Mouse (Mus musculus) lung, embryonic 14.5 days (tissue): ENCODE results near the gene Adarb2. TPM values are rescaled to one million over a fixed set of nuclear protein-coding genes. Genes with fewer than 3 reads are reported as not detected.

Experiments used
- ATAC-seq: fragments of 200-750 bp; cut with Nextera tagmentation; 2 replicates; pipeline ENCODE4 v1.8.0; 2017; ENCODE audit warnings: mild to moderate bottlenecking, moderate TSS enrichment, moderate library complexity; ENCODE audit not compliant: insufficient read depth
- DNase-seq: peaks from one replicate; pipeline ENCODE4 v3.0.0-alpha.2; 2015
- H3K27ac ChIP-seq: fragments of 300-500 bp; sonication (generic); 2 replicates; pipeline ENCODE4 v1.5.1; 2014; ENCODE audit warnings: low read depth, mild to moderate bottlenecking, moderate library complexity
- H3K27me3 ChIP-seq: fragments of 300-500 bp; sonication (generic); 2 replicates; pipeline ENCODE4 v1.6.1; 2014; ENCODE audit warnings: low read length, control low read depth; ENCODE audit not compliant: insufficient read depth
- H3K36me3 ChIP-seq: fragments of 300-500 bp; sonication (generic); 2 replicates; pipeline ENCODE4 v1.6.1; 2014; ENCODE audit warnings: control low read depth; ENCODE audit not compliant: insufficient read depth
- H3K4me1 ChIP-seq: fragments of 300-500 bp; sonication (generic); 2 replicates; pipeline ENCODE4 v1.6.1; 2014; ENCODE audit warnings: antibody characterized with exemption, control low read depth; ENCODE audit not compliant: insufficient read depth
- H3K4me2 ChIP-seq: fragments of 300-500 bp; sonication (generic); 2 replicates; pipeline ENCODE4 v1.6.1; 2014; ENCODE audit warnings: mild to moderate bottlenecking
- H3K4me3 ChIP-seq: fragments of 300-500 bp; sonication (generic); 2 replicates; pipeline ENCODE4 v1.5.1; 2014; ENCODE audit warnings: low read depth, low read length
- H3K9ac ChIP-seq: fragments of 300-500 bp; sonication (generic); 2 replicates; pipeline ENCODE4 v1.6.1; 2014
- H3K9me3 ChIP-seq: fragments of 300-500 bp; sonication (generic); 2 replicates; pipeline ENCODE4 v1.6.1; 2016; ENCODE audit warnings: low read depth, low read length, control low read depth
- CTCF ChIP-seq: IDR thresholded peaks from 2 replicates; pipeline ENCODE4 v1.5.1; 2016; ENCODE audit warnings: antibody characterized with exemption, low read depth
- WGBS: fragments of 180-500 bp; shearing (Covaris S2); extraction: QIAGEN DNeasy Blood & Tissue Kit; methylation state at CpG from one replicate; pipeline ENCODE4 v1.1.7; 2014; 5-methylcytosine and 5-hydroxymethylcytosine counted together
- polyA plus RNA-seq: library from polyadenylated mRNA; unstranded; fragments of >200 nt; fragmentation: Nextera tagmentation; extraction: Ambion mirVana; gene quantifications from 2 replicates; pipeline ENCODE4 v1.2.1, GENCODE M21; 2014

Adarb2 gene
- polyA plus RNA-seq, 1 experiment from 2014 or later, result 0.24 TPM

DNA sequence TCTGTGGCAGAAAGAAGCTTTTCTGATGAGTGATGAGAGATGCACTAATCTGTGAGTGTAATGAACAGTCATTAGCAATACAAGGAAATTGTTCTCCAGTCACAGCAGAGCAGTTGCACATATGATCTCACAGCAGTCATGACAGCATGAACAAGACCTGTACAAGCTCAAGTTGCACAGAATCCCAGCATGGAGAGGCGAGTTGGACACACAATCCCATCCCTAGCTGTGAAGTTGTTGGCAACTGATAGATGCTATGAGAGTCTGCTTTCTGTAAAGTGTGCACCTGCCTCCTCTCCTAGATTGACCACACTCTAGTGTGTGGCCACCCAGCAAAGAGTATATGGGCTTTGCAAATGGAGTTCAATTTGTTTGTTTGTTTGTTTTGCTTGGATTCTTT lies 36.2 kb downstream of the Adarb2 start:
- H3K27me3 ChIP-seq, result no peaks in the 10 kb centered on the region
- TF ChIP-seq CTCF, result no peak
- no peaks in the 10 kb centered on the region for H3K9me3 ChIP-seq
- no peak overlapping the region for H3K4me2 ChIP-seq
- no peaks in the 10 kb centered on the region for H3K36me3 ChIP-seq
- H3K27ac ChIP-seq, result no peak overlapping the region
- no peak overlapping the region for H3K4me3 ChIP-seq
- WGBS, result 41% methylated on average over 1 of the region's 1 CpGs
- no peak overlapping the region for H3K9ac ChIP-seq
- DNase-seq (no peak), ATAC-seq (no peak)
- no peaks in the 10 kb centered on the region for H3K4me1 ChIP-seq

DNA sequence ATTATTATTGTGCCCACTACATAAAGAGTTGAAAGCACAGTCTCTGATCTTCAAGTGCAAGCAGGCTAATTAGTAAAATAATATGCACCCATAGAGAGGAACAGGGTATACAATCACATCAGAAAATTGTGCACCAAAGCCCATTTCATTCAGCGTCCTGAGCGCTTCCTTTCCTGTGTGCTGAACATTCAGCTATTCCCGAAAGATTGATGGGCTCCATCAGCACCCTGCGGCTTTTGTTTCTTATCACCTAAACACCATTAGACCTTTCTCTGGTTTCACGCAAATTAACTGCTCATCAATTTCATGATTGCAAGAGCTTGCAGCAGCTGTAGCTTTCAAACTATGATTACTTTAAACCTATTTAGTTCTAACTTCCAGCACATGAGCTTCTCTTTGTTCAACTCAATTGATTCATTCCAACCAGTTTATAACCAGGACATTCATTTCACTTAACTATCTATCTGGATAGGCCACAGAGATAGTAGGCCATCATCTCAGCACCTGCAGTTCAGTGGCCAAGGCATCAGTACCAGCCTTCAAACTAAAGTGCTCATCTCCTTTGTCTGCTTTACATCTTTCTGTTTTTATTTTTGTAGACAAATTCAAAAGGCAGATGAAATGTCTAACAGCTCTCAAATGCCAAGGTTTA lies 45.5 kb downstream of the Adarb2 start:
- Histone ChIP-seq H3K36me3 (no peaks in the 10 kb centered on the region), H3K9ac (no peak overlapping the region), H3K27ac (no peak overlapping the region), H3K27me3 (no peaks in the 10 kb centered on the region), H3K4me3 (no peak overlapping the region), H3K9me3 (no peaks in the 10 kb centered on the region), H3K4me1 (no peaks in the 10 kb centered on the region), H3K4me2 (no peak overlapping the region)
- no peak for TF ChIP-seq CTCF
- ATAC-seq, result no peak
- WGBS, result 20% methylated on average over 5 of the region's 5 CpGs
- no peak for DNase-seq

DNA sequence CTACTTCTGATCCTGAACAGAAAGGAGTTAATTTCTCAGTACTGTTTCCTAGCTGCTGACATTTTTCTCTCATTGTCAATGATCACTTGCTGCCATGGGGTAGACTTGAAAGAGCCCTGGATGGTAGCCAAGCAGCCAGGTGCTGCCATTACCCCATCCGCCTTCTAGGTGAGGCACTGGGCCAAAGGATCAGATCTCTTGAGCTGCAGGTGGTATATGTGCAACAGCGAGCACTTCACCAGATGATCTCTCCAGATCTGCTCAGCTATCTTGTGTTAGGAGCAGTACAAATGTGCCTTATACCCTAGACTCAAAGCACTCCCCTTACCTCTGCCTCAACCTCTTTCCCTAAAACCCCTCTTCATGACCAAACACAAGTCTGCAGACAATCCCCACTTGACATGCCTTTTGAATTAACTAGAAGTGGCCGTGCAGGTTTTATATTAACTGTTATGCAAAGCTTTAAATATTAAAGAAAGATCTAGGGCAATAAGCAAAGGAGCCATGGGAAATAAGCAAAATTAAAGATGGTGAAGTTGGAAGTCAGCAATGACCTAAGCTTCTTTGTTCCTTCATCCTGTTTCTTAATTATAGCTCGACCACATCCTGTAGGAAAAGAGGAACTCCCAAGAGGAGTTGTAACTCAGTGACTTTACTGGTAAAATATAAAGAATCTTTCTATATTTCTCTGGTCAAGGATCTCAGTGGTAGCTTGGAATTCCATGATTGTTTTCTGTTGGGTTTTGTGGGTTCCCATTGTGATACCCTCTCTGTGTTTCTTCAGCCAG lies 69.7 kb downstream of the Adarb2 start:
- no peak for TF ChIP-seq CTCF
- Histone ChIP-seq H3K36me3 (no peaks in the 10 kb centered on the region), H3K4me3 (no peak overlapping the region), H3K27me3 (no peaks in the 10 kb centered on the region), H3K4me1 (no peaks in the 10 kb centered on the region), H3K27ac (no peak overlapping the region), H3K4me2 (no peak overlapping the region), H3K9me3 (no peaks in the 10 kb centered on the region), H3K9ac (no peak overlapping the region)
- WGBS, result 61% methylated on average over 4 of the region's 4 CpGs
- peak; percentile 29 for DNase-seq
- ATAC-seq, result peak; percentile 70; the same call in 1 of the 2 replicates

DNA sequence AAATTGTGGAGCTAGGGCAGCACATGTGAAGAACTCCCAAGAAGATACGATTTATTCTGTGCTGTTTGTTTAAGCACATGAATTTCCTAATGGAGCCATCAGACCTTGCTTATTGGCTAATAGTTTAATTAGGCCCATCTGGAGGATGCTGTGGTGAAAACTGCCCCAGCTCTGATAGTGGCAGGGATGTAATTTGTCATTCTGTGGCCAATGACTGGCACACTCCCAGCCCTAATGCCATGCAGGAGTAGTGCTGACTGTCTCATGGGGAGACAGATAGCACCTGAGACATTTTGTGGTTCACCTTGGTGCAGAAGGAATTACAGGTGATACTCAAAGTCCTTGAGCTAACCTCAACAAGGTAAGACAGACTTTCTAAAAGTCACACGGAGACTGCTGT lies 80.5 kb downstream of the Adarb2 start:
- 64% methylated on average over 2 of the region's 2 CpGs for WGBS
- Histone ChIP-seq H3K4me2 (no peak overlapping the region), H3K4me1 (no peaks in the 10 kb centered on the region), H3K27ac (no peak overlapping the region), H3K4me3 (no peak overlapping the region), H3K9ac (no peak overlapping the region), H3K27me3 (no peaks in the 10 kb centered on the region), H3K36me3 (no peaks in the 10 kb centered on the region), H3K9me3 (no peaks in the 10 kb centered on the region)
- DNase-seq (no peak), ATAC-seq (no peak)
- no peak for TF ChIP-seq CTCF

DNA sequence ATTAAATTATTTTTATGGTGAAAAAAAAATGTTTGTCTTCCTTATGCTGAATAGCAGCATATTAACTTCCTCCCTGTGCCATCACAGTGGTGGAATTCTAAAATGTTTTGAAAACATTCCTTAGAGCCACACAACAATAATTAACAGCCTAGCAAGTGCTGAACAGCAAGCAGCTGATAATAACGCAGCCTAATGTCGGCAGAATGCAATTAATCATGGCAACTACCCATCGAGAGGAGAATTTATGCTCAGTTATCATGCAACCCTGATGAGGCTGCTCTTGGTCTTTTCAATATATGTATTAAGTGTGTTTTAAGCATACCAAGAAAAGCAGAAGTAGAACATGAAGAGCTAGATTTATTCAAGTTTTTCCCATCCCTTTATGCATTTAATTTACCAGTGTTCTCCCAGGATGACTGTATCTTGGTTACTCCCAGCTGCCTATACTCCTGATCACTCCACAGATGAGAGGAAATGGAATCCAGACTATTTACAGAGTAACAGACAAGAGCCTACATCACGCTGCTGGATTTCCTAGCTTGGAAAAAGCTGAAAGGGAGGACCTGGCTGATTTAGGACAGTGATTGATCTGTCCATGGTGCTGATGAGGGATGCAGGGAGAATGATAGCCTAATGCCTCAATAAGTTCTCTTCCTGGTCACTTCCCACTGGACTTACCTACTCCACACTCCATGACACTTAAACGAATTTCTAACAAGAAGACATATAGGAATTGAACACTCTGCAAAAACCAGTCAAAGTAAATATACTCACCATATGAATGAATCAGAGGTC lies 113.9 kb downstream of the Adarb2 start:
- no peak overlapping the region for H3K9ac ChIP-seq
- no peaks in the 10 kb centered on the region for H3K9me3 ChIP-seq
- H3K4me1 ChIP-seq, result no peaks in the 10 kb centered on the region
- TF ChIP-seq CTCF, result no peak
- no peak overlapping the region for H3K27ac ChIP-seq
- no peaks in the 10 kb centered on the region for H3K36me3 ChIP-seq
- no peak overlapping the region for H3K4me3 ChIP-seq
- no peaks in the 10 kb centered on the region for H3K27me3 ChIP-seq
- ATAC-seq, result no peak
- WGBS, result 42% methylated on average over 5 of the region's 5 CpGs
- H3K4me2 ChIP-seq, result no peak overlapping the region
- peak; percentile 66 for DNase-seq

DNA sequence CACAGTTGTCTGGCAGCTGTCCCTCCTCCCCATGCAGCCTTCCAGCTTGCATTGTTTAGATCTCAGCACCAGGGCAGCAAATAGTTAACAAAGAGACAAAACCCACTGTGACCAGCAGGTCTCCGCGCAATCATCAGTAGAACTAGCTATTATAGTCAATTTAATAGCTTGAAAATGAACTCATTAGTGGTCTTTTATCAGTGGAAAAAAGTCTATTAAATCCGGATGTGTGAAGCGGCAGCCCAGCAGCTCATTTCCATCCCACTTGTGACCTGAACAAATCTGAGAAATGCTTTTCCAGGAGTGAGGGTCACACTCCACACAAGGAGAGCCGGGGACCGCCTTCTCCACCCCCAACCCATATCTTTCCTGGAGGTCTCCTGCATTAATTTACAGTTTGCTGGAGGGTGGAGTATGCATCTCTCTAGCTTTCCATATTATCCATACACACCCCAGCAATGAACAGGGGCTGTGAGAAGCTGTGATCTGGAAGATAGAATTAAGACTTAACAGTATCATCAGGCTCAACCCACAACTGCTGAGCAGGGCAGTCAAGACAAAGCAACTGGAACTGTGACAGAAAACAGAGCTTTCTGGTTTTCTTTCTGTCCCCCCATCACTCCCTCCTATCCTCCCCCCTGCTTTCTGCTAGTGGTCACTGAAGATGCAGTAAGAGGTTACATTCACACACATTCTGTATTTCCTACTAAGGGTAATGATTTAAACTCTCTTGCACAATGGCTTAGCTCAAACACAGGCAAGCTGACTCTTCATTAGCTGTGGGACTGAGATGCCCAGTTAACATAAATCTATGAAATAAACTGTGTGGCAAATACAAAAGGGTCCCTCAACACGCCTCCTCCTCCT lies 131.2 kb downstream of the Adarb2 start:
- no peak overlapping the region for H3K4me2 ChIP-seq
- H3K9ac ChIP-seq, result no peak overlapping the region
- no peak overlapping the region for H3K4me3 ChIP-seq
- no peaks in the 10 kb centered on the region for H3K9me3 ChIP-seq
- H3K36me3 ChIP-seq, result no peaks in the 10 kb centered on the region
- WGBS, result 50% methylated on average over 7 of the region's 7 CpGs
- H3K27ac ChIP-seq, result no peak overlapping the region
- no peak for TF ChIP-seq CTCF
- ATAC-seq (no peak), DNase-seq (no peak)
- H3K27me3 ChIP-seq, result no peaks in the 10 kb centered on the region
- no peaks in the 10 kb centered on the region for H3K4me1 ChIP-seq
